Mouse (Mus musculus) neural tube, embryonic 15.5 days (tissue): ENCODE measurements around the gene Soat1. TPM values are rescaled to one million over a fixed set of nuclear protein-coding genes. Genes with fewer than 3 reads are reported as not detected.

Source experiments
- polyA plus RNA-seq: library from polyadenylated mRNA; unstranded; fragments of >200 nt; fragmentation: Nextera tagmentation; extraction: Ambion mirVana; gene quantifications from 2 replicates; pipeline ENCODE4 v1.2.1, GENCODE M21; 2015

Gene Soat1
- polyA plus RNA-seq, 1 experiment from 2014 or later = 9.8 TPM

Other genes starting within 250 kb of the Soat1 start
- gene Tdrd5, start 170.7 kb downstream of the Soat1 start, polyA plus RNA-seq = 0.77 and 1.3 TPM in 2 replicates
- 0.17 and 0.22 TPM in 2 replicates for gene Nphs2, start 163.6 kb downstream of the Soat1 start, polyA plus RNA-seq
- 543 TPM in 2 replicates for gene Gm2000, start 108.3 kb downstream of the Soat1 start, polyA plus RNA-seq
- gene Axdnd1, start 53.2 kb downstream of the Soat1 start, polyA plus RNA-seq = 0.22 TPM in 1 of 2 replicates, not detected in the other
- gene Gm10031, start 49.7 kb upstream of the Soat1 start, polyA plus RNA-seq = 0.40 and 0.45 TPM in 2 replicates
- gene Abl2, start 84.5 kb upstream of the Soat1 start, polyA plus RNA-seq = 5.3 and 5.4 TPM in 2 replicates
- gene Tor3a, start 200.0 kb upstream of the Soat1 start, polyA plus RNA-seq = 3.2 and 5.6 TPM in 2 replicates
- gene Fam20b, start 244.8 kb upstream of the Soat1 start, polyA plus RNA-seq = 26.8 and 27.4 TPM in 2 replicates